Mouse (Mus musculus) hindbrain, embryonic 16.5 days (tissue): ENCODE results near the gene Gm21746. TPM values are rescaled to one million over a fixed set of nuclear protein-coding genes. Genes with fewer than 3 reads are reported as not detected.
"Not testable (repeated sequence)": the region's sequence is repeated elsewhere in the genome, so short reads cannot be mapped to it uniquely, and the experiment has no call there.

Experiments
- ATAC-seq: fragments of 200-750 bp; cut with Nextera tagmentation; 2 replicates; pipeline ENCODE4 v1.8.0; 2017; ENCODE audit warnings: moderate TSS enrichment, moderate library complexity
- H3K27ac ChIP-seq: fragments of 300-500 bp; sonication (generic); 2 replicates; pipeline ENCODE4 v1.5.1; 2014; ENCODE audit warnings: low read depth, mild to moderate bottlenecking, control low read depth, low read length, moderate library complexity
- H3K27me3 ChIP-seq: fragments of 300-500 bp; sonication (generic); replicated peaks from 2 replicates; pipeline ENCODE4 v1.6.1; 2014; ENCODE audit warnings: low read length; ENCODE audit not compliant: control insufficient read depth, insufficient read depth
- H3K36me3 ChIP-seq: fragments of 300-500 bp; sonication (generic); 2 replicates; pipeline ENCODE4 v1.6.1; 2014; ENCODE audit warnings: mild to moderate bottlenecking, low read length, moderate library complexity, mixed read lengths; ENCODE audit not compliant: control insufficient read depth, insufficient read depth
- H3K4me1 ChIP-seq: fragments of 300-500 bp; sonication (generic); 2 replicates; pipeline ENCODE4 v1.6.1; 2014; ENCODE audit warnings: low read depth, low read length; ENCODE audit not compliant: control insufficient read depth, insufficient read depth
- H3K4me2 ChIP-seq: fragments of 300-500 bp; sonication (generic); 2 replicates; pipeline ENCODE4 v1.6.1; 2014; ENCODE audit warnings: mild to moderate bottlenecking, low read length, control low read depth, moderate library complexity
- H3K4me3 ChIP-seq: fragments of 300-500 bp; sonication (generic); 2 replicates; pipeline ENCODE4 v1.5.1; 2014; ENCODE audit warnings: mild to moderate bottlenecking, low read length, control low read depth, moderate library complexity
- H3K9ac ChIP-seq: fragments of 300-500 bp; sonication (generic); 2 replicates; pipeline ENCODE4 v1.6.1; 2014; ENCODE audit warnings: low read depth, mild to moderate bottlenecking, control low read depth, low read length, moderate library complexity
- H3K9me3 ChIP-seq: fragments of 300-500 bp; sonication (generic); 2 replicates; pipeline ENCODE4 v1.6.1; 2014; ENCODE audit warnings: mild to moderate bottlenecking, low read length, moderate library complexity; ENCODE audit not compliant: control insufficient read depth
- WGBS: fragments of 180-500 bp; shearing (Covaris S2); extraction: QIAGEN DNeasy Blood & Tissue Kit; methylation state at CpG from one replicate; pipeline ENCODE4 v1.1.7; 2014; 5-methylcytosine and 5-hydroxymethylcytosine counted together
- polyA plus RNA-seq: library from polyadenylated mRNA; unstranded; fragments of >200 nt; fragmentation: Nextera tagmentation; extraction: Ambion mirVana; gene quantifications from 2 replicates; pipeline ENCODE4 v1.2.1, GENCODE M21; 2015

Gene Gm21746
- not detected in 2 replicates for polyA plus RNA-seq

GRCm38 (mm10) chrY:6237895-6238294 is at the start of gene Gm21746:
Gene Gm21746 (minus strand): TSS chrY:6237995.
- H3K4me3 ChIP-seq, H3K4me1 ChIP-seq, H3K36me3 ChIP-seq, H3K9me3 ChIP-seq, H3K27me3 ChIP-seq, H3K4me2 ChIP-seq, ATAC-seq, H3K27ac ChIP-seq, H3K9ac ChIP-seq: not testable (repeated sequence)
- 72% methylated on average over 2 of the region's 3 CpGs for WGBS

- not testable (repeated sequence) for H3K27me3 ChIP-seq, ATAC-seq, H3K4me3 ChIP-seq, H3K36me3 ChIP-seq, H3K9ac ChIP-seq, H3K27ac ChIP-seq, H3K4me1 ChIP-seq, H3K4me2 ChIP-seq, H3K9me3 ChIP-seq
Observed at GRCm38 (mm10) chrY:6266798-6267197, 29.0 kb upstream of the Gm21746 start, which contains the start of gene Gm20873. Gene Gm20873 (plus strand): TSS chrY:6267098.

Other genes starting within 250 kb of the Gm21746 start
- gene Gm20873, start 29.1 kb upstream of the Gm21746 start, polyA plus RNA-seq: not detected in 2 replicates